Mouse (Mus musculus) spleen, embryonic (tissue): Measurements from ENCODE around the gene Chrd.

ENCODE experiments used
- CTCF ChIA-PET: fragments of 350-600 bp; sonication (Branson Sonifier 250); formaldehyde crosslinking; loops from one replicate; lab custom pipeline; 2022; lab: Charles Lee

Chrd gene

GRCm38 (mm10) chr16:20710370-20710769, 22.6 kb upstream of the Chrd start:
- CTCF ChIA-PET, result interaction anchor here (1.0 kb wide), 1 partner anchor 55 kb away, joined by 3 read pairs; no protein-coding TSS in a partner anchor

GRCm38 (mm10) chr16:20710810-20711209, 22.1 kb upstream of the Chrd start:
- CTCF ChIA-PET, result interaction anchor here (1.0 kb wide), 1 partner anchor 54 kb away, joined by 3 read pairs; no protein-coding TSS in a partner anchor

GRCm38 (mm10) chr16:20712190-20712589, 20.7 kb upstream of the Chrd start:
- CTCF ChIA-PET, result no interaction called here

GRCm38 (mm10) chr16:20712889-20713288, 20.0 kb upstream of the Chrd start:
- CTCF ChIA-PET, result no interaction called here

GRCm38 (mm10) chr16:20714307-20715080, 18.4 kb upstream of the Chrd start:
- CTCF ChIA-PET, result no interaction called here

GRCm38 (mm10) chr16:20715161-20715560, 17.8 kb upstream of the Chrd start:
- CTCF ChIA-PET, result no interaction called here

- CTCF ChIA-PET, result no interaction called here
These were observed 17.4 kb upstream of the Chrd start for GRCm38 (mm10) chr16:20715566-20715965.

GRCm38 (mm10) chr16:20715976-20716840, 16.7 kb upstream of the Chrd start:
- CTCF ChIA-PET, result interaction anchor here (0.6 to 0.7 kb wide), 2 partner anchors 8 to 47 kb away, joined by 3 read pairs; no protein-coding TSS in a partner anchor

GRCm38 (mm10) chr16:20716841-20717180, 16.1 kb upstream of the Chrd start:
- CTCF ChIA-PET, result interaction anchor here (0.6 to 0.7 kb wide), 2 partner anchors 9 to 47 kb away, joined by 3 read pairs; no protein-coding TSS in a partner anchor

GRCm38 (mm10) chr16:20717181-20717977, 15.5 kb upstream of the Chrd start, which contains the start of the genes Polr2h and Clcn2:
TSS of gene Polr2h (plus strand) at chr16:20717665.
TSS of gene Clcn2 (minus strand) at chr16:20717746.
- CTCF ChIA-PET, result interaction anchor here (0.8 kb wide), 1 partner anchor 37 kb away, joined by 6 read pairs; no protein-coding TSS in a partner anchor

- CTCF ChIA-PET, result interaction anchor here (0.8 kb wide), 1 partner anchor 36 kb away, joined by 6 read pairs; no protein-coding TSS in a partner anchor
These were observed 14.8 kb upstream of the Chrd start for GRCm38 (mm10) chr16:20717978-20718670.

- CTCF ChIA-PET, result no interaction called here
These were observed 11.1 kb upstream of the Chrd start for GRCm38 (mm10) chr16:20721808-20722207.

- CTCF ChIA-PET, result no interaction called here
These were observed 10.2 kb upstream of the Chrd start for GRCm38 (mm10) chr16:20722736-20723135.

GRCm38 (mm10) chr16:20723247-20723646, 9.7 kb upstream of the Chrd start:
- CTCF ChIA-PET, result interaction anchor here (0.6 kb wide), 1 partner anchor 47 kb away, joined by 4 read pairs; no protein-coding TSS in a partner anchor

GRCm38 (mm10) chr16:20724338-20724748, 8.6 kb upstream of the Chrd start:
- CTCF ChIA-PET, result no interaction called here

GRCm38 (mm10) chr16:20725321-20725720, 7.6 kb upstream of the Chrd start:
- CTCF ChIA-PET, result no interaction called here

- CTCF ChIA-PET, result no interaction called here
These were observed 7.2 kb upstream of the Chrd start for GRCm38 (mm10) chr16:20725750-20726149.

GRCm38 (mm10) chr16:20726384-20726783, 6.5 kb upstream of the Chrd start:
- CTCF ChIA-PET, result interaction anchor here (0.6 kb wide), 1 partner anchor 35 kb away, joined by 3 read pairs; no protein-coding TSS in a partner anchor

- CTCF ChIA-PET, result no interaction called here
These were observed 2.6 kb upstream of the Chrd start for GRCm38 (mm10) chr16:20730293-20730711.

GRCm38 (mm10) chr16:20731688-20732087, 1.2 kb upstream of the Chrd start:
- CTCF ChIA-PET, result no interaction called here
